ENCODE assay signal across 8 mouse cellular contexts in the genomic region with DNA sequence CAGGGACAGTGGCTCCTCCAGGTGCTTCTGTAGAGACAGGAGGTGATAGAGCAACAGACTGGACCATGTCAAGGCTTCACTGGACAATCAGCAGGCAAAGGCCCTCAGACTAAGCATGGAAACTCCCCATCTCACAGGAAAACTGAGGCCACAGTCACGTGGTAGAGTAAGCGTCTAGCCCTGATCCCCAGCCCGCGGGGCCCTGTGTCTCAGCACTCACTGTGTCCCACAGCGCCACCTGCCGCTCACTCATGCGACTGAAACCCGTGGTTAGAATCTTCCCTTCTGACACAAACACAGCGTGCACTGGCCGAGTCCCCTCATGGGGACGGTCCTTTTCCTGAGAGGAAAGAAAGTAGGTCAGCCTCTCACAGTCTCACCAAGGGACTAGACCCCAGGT. TPM values are rescaled to one million over a fixed set of nuclear protein-coding genes. Genes with fewer than 3 reads are reported as not detected.
DNase-seq lines count a peak whose midpoint lies in the region; ATAC-seq and TF ChIP-seq lines count a peak whose summit lies in the region.

No protein-coding gene starts in this region.

- H3K4me1 ChIP-seq in ES-Bruce4 (ENCODE audit: control insufficient read depth, insufficient read depth, low read length), result no peaks in the 10 kb centered on the region
- H3K4me1 ChIP-seq in forebrain, embryonic 15.5 days, result peaks cover 59% of the 10 kb centered on the region
- H3K4me1 ChIP-seq in lung, adult 2 months (ENCODE audit: control insufficient read depth, insufficient read depth, low read length), result peaks cover 5% of the 10 kb centered on the region
- peaks cover 69% of the 10 kb centered on the region for H3K4me1 ChIP-seq in neural tube, embryonic 15.5 days

- WGBS in forebrain, embryonic 15.5 days, result under 1% methylated on average over 11 of the region's 11 CpGs
- under 1% methylated on average over 11 of the region's 11 CpGs for WGBS in lung, adult 2 months
- under 1% methylated on average over 11 of the region's 11 CpGs for whole genome bisulfite sequencing in neural tube, embryonic 15.5 days

- TF ChIP-seq CTCF in ES-Bruce4 (IDR thresholded peaks at IDR 0.05; ENCODE audit: low read depth, low read length), result peak; percentile 88
- TF ChIP-seq CTCF in lung, adult 2 months (IDR thresholded peaks at IDR 0.05; ENCODE audit: insufficient read depth, low read length), result peak; percentile 79

- peak; percentile 62 for DNase-seq in heart, postnatal 25 days (ENCODE audit: low spot score)
- peak; percentile 85 to 96 for DNase-seq in layer of hippocampus, adult 18-20 months (ENCODE audit: low spot score in 2 of 2)
- peak; percentile 88 for DNase-seq in lung, adult 2 months
- peak; percentile 76 for DNase-seq in testis, postnatal 14 days (ENCODE audit: low spot score)

- H3K36me3 ChIP-seq in ES-Bruce4 (ENCODE audit: control insufficient read depth, insufficient read depth, low read length, poor library complexity, severe bottlenecking), result no peaks in the 10 kb centered on the region
- H3K36me3 ChIP-seq in forebrain, embryonic 15.5 days, result peaks cover 19% of the 10 kb centered on the region
- H3K36me3 ChIP-seq in neural tube, embryonic 15.5 days, result peaks cover 31% of the 10 kb centered on the region

- intact Hi-C loops in heart, postnatal 25 days (cut with DNase I), result loop anchor here (2.0 to 5.0 kb wide), 3 partner anchors 46 to 219 kb away; no protein-coding TSS in a partner anchor

- peak overlapping the region; percentile 26 for H3K4me2 ChIP-seq in forebrain, embryonic 15.5 days (replicated peaks)
- H3K4me2 ChIP-seq in neural tube, embryonic 15.5 days, result peak overlapping the region; percentile 69

- no peak overlapping the region for H3K27ac ChIP-seq in ES-Bruce4 (ENCODE audit: insufficient read depth, low read length)
- no peak overlapping the region for H3K27ac ChIP-seq in forebrain, embryonic 15.5 days (replicated peaks)
- no peak overlapping the region for H3K27ac ChIP-seq in neural tube, embryonic 15.5 days (replicated peaks)

- TF ChIP-seq POLR2A in ES-Bruce4 (IDR thresholded peaks at IDR 0.05; ENCODE audit: insufficient read depth, low read length), result no peak
- no peak for TF ChIP-seq POLR2A in lung, adult 2 months (IDR thresholded peaks at IDR 0.05; ENCODE audit: borderline replicate concordance, extremely low read depth, low read depth, low read length)

- H3K9ac ChIP-seq in ES-Bruce4 (ENCODE audit: low read depth, poor library complexity, severe bottlenecking), result no peak overlapping the region
- 0 out of 2 replicates have a peak overlapping the region, but pooled peaks have one; percentile 1 for H3K9ac ChIP-seq in forebrain, embryonic 15.5 days (replicated peaks)
- H3K9ac ChIP-seq in neural tube, embryonic 15.5 days (replicated peaks), result 0 out of 2 replicates have a peak overlapping the region, but pooled peaks have one; percentile 2

- TF ChIP-seq EP300 in ES-Bruce4 (IDR thresholded peaks at IDR 0.05; ENCODE audit: insufficient read depth, low read depth, low read length), result no peak

- no peaks in the 10 kb centered on the region for H3K27me3 ChIP-seq in ES-Bruce4 (ENCODE audit: control insufficient read depth, insufficient read depth, low read length, poor library complexity, severe bottlenecking)
- no peaks in the 10 kb centered on the region for H3K27me3 ChIP-seq in forebrain, embryonic 15.5 days
- no peaks in the 10 kb centered on the region for H3K27me3 ChIP-seq in neural tube, embryonic 15.5 days (replicated peaks)

- no peaks in the 10 kb centered on the region for H3K9me3 ChIP-seq in ES-Bruce4 (replicated peaks; ENCODE audit: control insufficient read depth, insufficient read depth, low read length, poor library complexity, severe bottlenecking)
- no peaks in the 10 kb centered on the region for H3K9me3 ChIP-seq in forebrain, embryonic 15.5 days
- H3K9me3 ChIP-seq in neural tube, embryonic 15.5 days (replicated peaks), result no peaks in the 10 kb centered on the region

- 0 out of 2 replicates have a peak, but pooled peaks have one; percentile 23 for ATAC-seq in cerebellum, adult (ENCODE audit: insufficient number of reproducible peaks, low FRiP score, low TSS enrichment)
- ATAC-seq in forebrain, embryonic 15.5 days (replicated peaks), result peak; percentile 32; the same call in 1 of the 2 replicates
- ATAC-seq in neural tube, embryonic 15.5 days (ENCODE audit: low FRiP score), result no peak

- no peak overlapping the region for H3K4me3 ChIP-seq in ES-Bruce4 (ENCODE audit: low read depth, low read length)
- H3K4me3 ChIP-seq in forebrain, embryonic 15.5 days, result peak overlapping the region; percentile 20
- no peak overlapping the region for H3K4me3 ChIP-seq in lung, adult 2 months (replicated peaks; ENCODE audit: extremely low read depth, low read depth, low read length)
- peak overlapping the region; percentile 10; the same call in 1 of the 2 replicates for H3K4me3 ChIP-seq in neural tube, embryonic 15.5 days (replicated peaks)

RNA-seq across cellular contexts. Expression of gene Slx1b, which starts 5.5 kb away (rescaled TPM):
- polyA plus RNA-seq in ES-Bruce4 (2011; ENCODE audit: insufficient read depth, insufficient read length, low read depth, missing spikeins), result 16.6 and 17.4 TPM in 2 replicates
- polyA plus RNA-seq in forebrain, embryonic 15.5 days (2015; fragmentation: Nextera tagmentation; extraction: Ambion mirVana), result 17.5 and 18.0 TPM in 2 replicates
- 1 to 10 TPM; 4.3 to 4.5 TPM for total RNA-seq in heart, postnatal 25 days (2021)
- total RNA-seq in layer of hippocampus, adult 18-20 months (2021), result 10 to 100 TPM; 17.3 to 17.4 TPM
- 23.4 and 27.7 TPM in 2 replicates for polyA plus RNA-seq in lung, adult 2 months (2012; rRNA removed)
- 13.9 and 18.2 TPM in 2 replicates for polyA plus RNA-seq in neural tube, embryonic 15.5 days (2015; fragmentation: Nextera tagmentation; extraction: Ambion mirVana)

RNA-seq across cellular contexts. Expression of gene Bola2, which starts 5.9 kb away (rescaled TPM):
- 76.0 and 103 TPM in 2 replicates for polyA plus RNA-seq in ES-Bruce4 (2011; ENCODE audit: insufficient read depth, insufficient read length, low read depth, missing spikeins)
- polyA plus RNA-seq in forebrain, embryonic 15.5 days (2015; fragmentation: Nextera tagmentation; extraction: Ambion mirVana), result 141 and 158 TPM in 2 replicates
- total RNA-seq in heart, postnatal 25 days (2021), result 10 to 100 TPM; 43.0 to 49.7 TPM
- total RNA-seq in layer of hippocampus, adult 18-20 months (2021), result 100 to 1,000 TPM; 105 to 106 TPM
- polyA plus RNA-seq in lung, adult 2 months (2012; rRNA removed), result 38.2 and 39.6 TPM in 2 replicates
- 131 and 154 TPM in 2 replicates for polyA plus RNA-seq in neural tube, embryonic 15.5 days (2015; fragmentation: Nextera tagmentation; extraction: Ambion mirVana)

RNA-seq across cellular contexts. Expression of gene Coro1a, which starts 6.5 kb away (rescaled TPM):
- polyA plus RNA-seq in ES-Bruce4 (2011; ENCODE audit: insufficient read depth, insufficient read length, low read depth, missing spikeins), result 4.9 and 5.9 TPM in 2 replicates
- 99.8 and 108 TPM in 2 replicates for polyA plus RNA-seq in forebrain, embryonic 15.5 days (2015; fragmentation: Nextera tagmentation; extraction: Ambion mirVana)
- 10 to 100 TPM; 10.6 to 10.8 TPM for total RNA-seq in heart, postnatal 25 days (2021)
- 100 to 1,000 TPM; 121 to 122 TPM for total RNA-seq in layer of hippocampus, adult 18-20 months (2021)
- 208 and 229 TPM in 2 replicates for polyA plus RNA-seq in lung, adult 2 months (2012; rRNA removed)
- polyA plus RNA-seq in neural tube, embryonic 15.5 days (2015; fragmentation: Nextera tagmentation; extraction: Ambion mirVana), result 120 and 192 TPM in 2 replicates

RNA-seq across cellular contexts. Expression of gene Sult1a1, which starts 24.8 kb away (rescaled TPM):
- not detected in 2 replicates for polyA plus RNA-seq in ES-Bruce4 (2011; ENCODE audit: insufficient read depth, insufficient read length, low read depth, missing spikeins)
- 2.8 TPM in 2 replicates for polyA plus RNA-seq in forebrain, embryonic 15.5 days (2015; fragmentation: Nextera tagmentation; extraction: Ambion mirVana)
- 10 to 100 TPM; 28.5 to 32.3 TPM for total RNA-seq in heart, postnatal 25 days (2021)
- total RNA-seq in layer of hippocampus, adult 18-20 months (2021), result 10 to 100 TPM in 1 of 2 experiments, 1 to 10 TPM in 1; 9.5 to 11.6 TPM
- 55.6 and 69.2 TPM in 2 replicates for polyA plus RNA-seq in lung, adult 2 months (2012; rRNA removed)
- 3.4 and 5.1 TPM in 2 replicates for polyA plus RNA-seq in neural tube, embryonic 15.5 days (2015; fragmentation: Nextera tagmentation; extraction: Ambion mirVana)

RNA-seq across cellular contexts. Expression of gene Sgf29, which starts 52.0 kb away (rescaled TPM):
- polyA plus RNA-seq in ES-Bruce4 (2011; ENCODE audit: insufficient read depth, insufficient read length, low read depth, missing spikeins), result 42.7 and 54.0 TPM in 2 replicates
- 54.7 and 55.4 TPM in 2 replicates for polyA plus RNA-seq in forebrain, embryonic 15.5 days (2015; fragmentation: Nextera tagmentation; extraction: Ambion mirVana)
- total RNA-seq in heart, postnatal 25 days (2021), result 10 to 100 TPM; 25.9 to 27.2 TPM
- 10 to 100 TPM; 26.1 to 33.5 TPM for total RNA-seq in layer of hippocampus, adult 18-20 months (2021)
- polyA plus RNA-seq in lung, adult 2 months (2012; rRNA removed), result 36.4 and 43.4 TPM in 2 replicates
- polyA plus RNA-seq in neural tube, embryonic 15.5 days (2015; fragmentation: Nextera tagmentation; extraction: Ambion mirVana), result 53.2 and 64.5 TPM in 2 replicates

Comparison
In these comparisons a context has a peak if more than half of its experiments do, and no peak if none do; other contexts are left out.
1. H3K4me3 ChIP-seq: peak in forebrain, embryonic 15.5 days (single experiment) and neural tube, embryonic 15.5 days (single experiment); none in ES-Bruce4 (single experiment) and lung, adult 2 months (single experiment).
2. RNA of gene Coro1a, which starts 6.5 kb away (polyA plus RNA-seq): 208 to 229 TPM in lung, adult 2 months, 120 to 192 TPM in neural tube, embryonic 15.5 days and 99.8 to 108 TPM in forebrain, embryonic 15.5 days; 4.9 to 5.9 TPM in ES-Bruce4; every median in the first group is over 10 times any median in the second.
3. Peak in every context shown above with its lines, with median percentiles within 50 percentile points of each other: DNase-seq.